Mouse (Mus musculus): ENCODE results near the gene Stxbp2. TPM values are rescaled to one million over a fixed set of nuclear protein-coding genes. Genes with fewer than 3 reads are reported as not detected.

Stxbp2 gene
- polyA plus RNA-seq, 1 experiment from 2014 or later, result 102 TPM

DNA sequence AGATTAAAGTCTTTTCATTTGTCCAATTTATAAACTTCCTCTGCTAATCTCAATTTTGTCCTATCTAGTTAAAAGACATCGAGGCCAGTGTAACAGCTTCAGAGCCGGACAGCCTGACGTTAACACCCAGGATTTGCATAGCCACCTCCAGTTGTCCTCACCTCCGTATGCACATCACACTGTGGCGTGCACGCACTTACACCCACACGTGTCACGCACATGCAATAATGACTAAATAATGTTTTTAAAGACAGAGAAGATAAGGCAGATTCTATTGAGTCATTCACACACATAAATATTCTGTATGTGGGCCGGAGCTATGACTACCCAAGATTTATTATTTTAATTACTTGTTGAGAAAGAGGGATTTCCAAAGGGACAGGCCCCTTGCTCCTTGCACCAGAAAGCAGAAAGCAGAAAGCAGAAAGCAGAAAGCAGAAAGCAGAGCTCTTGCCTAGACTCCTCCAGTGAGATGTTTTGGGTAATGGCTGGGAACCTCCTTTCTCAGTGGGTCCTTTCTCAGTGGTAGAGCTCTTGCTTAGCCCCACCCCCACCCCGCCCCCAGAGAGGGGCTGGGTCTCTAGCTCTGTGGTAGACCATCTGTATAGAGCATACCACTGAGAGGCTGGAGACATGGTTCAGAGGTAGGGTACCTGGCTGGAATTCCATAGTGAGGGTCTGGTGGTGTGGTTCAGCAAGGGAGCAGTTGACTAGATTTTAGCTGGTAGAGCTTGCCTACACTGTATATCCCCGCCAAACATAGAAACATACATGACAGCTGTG, 24.2 kb downstream of the Stxbp2 start:
- Histone ChIP-seq H3K4me1 (ENCODE audit: insufficient read depth, low read length) (no peaks in the 10 kb centered on the region), H3K27me3 (ENCODE audit: insufficient read depth, low read length) (no peaks in the 10 kb centered on the region), H3K36me3 (ENCODE audit: insufficient read depth, low read length) (no peaks in the 10 kb centered on the region), H3K9me3 (ENCODE audit: low read length) (no peaks in the 10 kb centered on the region), H3K4me3 (ENCODE audit: low read length) (no peak overlapping the region), H3K27ac (ENCODE audit: low read length) (no peak overlapping the region), H3K9ac (replicated peaks; ENCODE audit: low read length) (no peak overlapping the region), H3K4me2 (replicated peaks; ENCODE audit: low read depth, low read length) (no peak overlapping the region)
- 0 out of 2 replicates have a peak, but pooled peaks have one; percentile 29 for ATAC-seq (ENCODE audit: low FRiP score, low TSS enrichment)
- 71% methylated on average over 11 of the region's 11 CpGs for WGBS

DNA sequence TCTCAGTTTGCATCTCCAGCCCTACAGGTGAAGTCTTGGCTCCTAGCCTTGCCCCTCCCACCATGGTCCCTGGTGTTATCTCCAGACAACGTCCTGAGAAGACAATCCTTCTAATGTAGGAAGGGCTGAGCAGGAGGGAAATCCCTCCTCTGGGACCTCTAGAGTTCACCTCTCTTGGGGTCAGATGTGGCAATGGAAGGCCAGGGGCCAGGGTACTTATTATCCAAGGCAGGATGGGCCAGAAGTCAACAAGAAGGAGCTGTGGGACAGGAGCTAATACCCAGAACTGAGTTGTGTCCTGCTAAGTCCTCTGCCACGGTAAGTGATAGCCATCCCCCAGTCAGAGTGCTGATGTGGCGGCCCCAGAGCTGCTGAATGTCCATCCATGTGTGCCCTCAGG, 24.8 kb downstream of the Stxbp2 start, which contains the start of gene Retn:
Retn (plus strand) TSS at position 245 of the 400 bp plus-strand sequence.
- no peak within 1 kb of the TSS for H3K9ac ChIP-seq (replicated peaks; ENCODE audit: low read length)
- H3K9me3 ChIP-seq (ENCODE audit: low read length), result no peaks in the 10 kb centered on the region
- H3K4me3 ChIP-seq (ENCODE audit: low read length), result no peak within 1 kb of the TSS
- peak; percentile 49 for ATAC-seq (ENCODE audit: low FRiP score, low TSS enrichment)
- H3K27me3 ChIP-seq (ENCODE audit: insufficient read depth, low read length), result no peaks in the 10 kb centered on the region
- no peak within 1 kb of the TSS for H3K27ac ChIP-seq (ENCODE audit: low read length)
- H3K36me3 ChIP-seq (ENCODE audit: insufficient read depth, low read length), result no peaks in the 10 kb centered on the region
- no peak within 1 kb of the TSS for H3K4me2 ChIP-seq (replicated peaks; ENCODE audit: low read depth, low read length)
- 72% methylated on average over 3 of the region's 3 CpGs for WGBS
- H3K4me1 ChIP-seq (ENCODE audit: insufficient read depth, low read length), result no peaks in the 10 kb centered on the region

DNA sequence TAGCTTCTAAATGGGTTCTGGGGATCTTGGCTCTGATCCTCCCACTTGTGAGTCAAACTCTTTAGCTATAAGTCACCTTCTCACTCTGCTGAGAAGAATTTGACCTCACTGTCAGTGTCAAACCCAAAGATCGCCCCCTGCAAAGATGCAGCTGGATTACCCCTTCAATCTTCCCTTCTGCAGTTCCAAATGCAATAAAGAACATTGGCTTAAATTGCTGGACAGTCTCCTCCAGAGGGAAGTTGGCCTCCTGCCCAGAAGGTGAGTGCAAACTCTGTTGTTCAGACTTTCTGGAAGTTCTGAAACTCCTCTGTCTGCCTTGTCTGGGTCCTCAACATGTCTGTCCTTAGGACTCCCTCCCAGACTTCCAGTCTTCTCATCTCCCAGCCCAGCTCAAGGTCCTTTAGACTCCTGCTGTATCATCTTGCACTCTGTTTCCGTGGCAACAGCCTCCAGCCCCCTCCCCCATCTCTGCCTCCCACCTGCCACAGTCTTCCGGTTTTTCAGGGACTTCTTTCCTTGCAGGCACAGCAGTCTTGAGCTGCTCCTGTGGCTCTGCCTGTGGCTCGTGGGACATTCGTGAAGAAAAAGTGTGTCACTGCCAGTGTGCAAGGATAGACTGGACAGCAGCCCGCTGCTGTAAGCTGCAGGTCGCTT, 26.1 kb downstream of the Stxbp2 start:
- Histone ChIP-seq H3K4me1 (ENCODE audit: insufficient read depth, low read length) (no peaks in the 10 kb centered on the region), H3K9ac (replicated peaks; ENCODE audit: low read length) (no peak overlapping the region), H3K36me3 (ENCODE audit: insufficient read depth, low read length) (no peaks in the 10 kb centered on the region), H3K4me3 (ENCODE audit: low read length) (no peak overlapping the region), H3K27ac (ENCODE audit: low read length) (no peak overlapping the region), H3K27me3 (ENCODE audit: insufficient read depth, low read length) (no peaks in the 10 kb centered on the region), H3K4me2 (replicated peaks; ENCODE audit: low read depth, low read length) (no peak overlapping the region), H3K9me3 (ENCODE audit: low read length) (no peaks in the 10 kb centered on the region)
- WGBS, result 8% methylated on average over 7 of the region's 7 CpGs
- ATAC-seq (ENCODE audit: low FRiP score, low TSS enrichment), result peak; percentile 71; the same call in 1 of the 2 replicates

DNA sequence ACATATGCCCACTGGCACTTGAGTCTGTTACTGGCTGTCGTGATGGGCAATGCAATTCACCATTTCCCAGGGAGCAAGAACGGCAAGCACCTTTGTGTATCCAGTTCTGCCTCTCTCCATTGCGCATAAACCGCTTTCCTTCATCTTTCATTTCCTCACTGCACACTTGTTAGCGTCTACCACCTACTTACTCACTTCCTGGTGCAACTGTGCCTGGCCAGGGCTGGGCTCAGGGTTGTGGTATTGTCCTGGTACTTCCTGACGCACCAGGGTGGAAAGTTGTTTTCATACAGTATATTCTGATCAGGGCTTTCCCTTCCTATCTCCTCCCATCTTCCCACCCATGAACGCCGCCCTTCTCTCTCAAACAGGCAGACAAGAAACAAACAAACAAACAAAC, 30.1 kb downstream of the Stxbp2 start:
- no peaks in the 10 kb centered on the region for H3K4me1 ChIP-seq (ENCODE audit: insufficient read depth, low read length)
- H3K36me3 ChIP-seq (ENCODE audit: insufficient read depth, low read length), result no peaks in the 10 kb centered on the region
- H3K27me3 ChIP-seq (ENCODE audit: insufficient read depth, low read length), result no peaks in the 10 kb centered on the region
- H3K9me3 ChIP-seq (ENCODE audit: low read length), result no peaks in the 10 kb centered on the region
- H3K4me2 ChIP-seq (replicated peaks; ENCODE audit: low read depth, low read length), result no peak overlapping the region
- 86% methylated on average over 8 of the region's 8 CpGs for WGBS
- no peak overlapping the region for H3K4me3 ChIP-seq (ENCODE audit: low read length)
- no peak overlapping the region for H3K27ac ChIP-seq (ENCODE audit: low read length)
- no peak for ATAC-seq (ENCODE audit: low FRiP score, low TSS enrichment)
- no peak overlapping the region for H3K9ac ChIP-seq (replicated peaks; ENCODE audit: low read length)

DNA sequence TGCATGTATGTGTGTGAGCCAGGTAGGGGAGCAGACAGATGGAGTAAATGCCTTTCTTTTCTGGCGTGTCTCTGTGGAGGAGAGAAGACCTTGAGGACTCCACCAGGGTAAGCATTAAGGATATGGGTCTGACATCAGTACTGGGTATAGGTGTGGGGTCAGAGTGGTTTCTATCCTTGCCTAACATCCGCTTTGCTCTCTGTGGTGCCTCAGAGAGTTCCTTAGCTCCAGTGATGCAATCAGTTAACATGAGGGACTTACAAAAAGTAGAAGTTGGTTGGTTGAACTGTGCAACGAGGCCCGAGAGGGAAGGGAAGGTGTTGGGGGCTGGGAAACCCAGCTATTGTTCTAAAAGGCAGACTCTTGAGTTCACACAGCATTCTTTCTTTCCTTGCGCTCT, 33.6 kb downstream of the Stxbp2 start:
- 64% methylated on average over 5 of the region's 5 CpGs for WGBS
- H3K36me3 ChIP-seq (ENCODE audit: insufficient read depth, low read length), result no peaks in the 10 kb centered on the region
- H3K27me3 ChIP-seq (ENCODE audit: insufficient read depth, low read length), result no peaks in the 10 kb centered on the region
- no peak overlapping the region for H3K4me2 ChIP-seq (replicated peaks; ENCODE audit: low read depth, low read length)
- H3K27ac ChIP-seq (ENCODE audit: low read length), result no peak overlapping the region
- no peak for ATAC-seq (ENCODE audit: low FRiP score, low TSS enrichment)
- H3K9ac ChIP-seq (replicated peaks; ENCODE audit: low read length), result no peak overlapping the region
- no peaks in the 10 kb centered on the region for H3K4me1 ChIP-seq (ENCODE audit: insufficient read depth, low read length)
- no peaks in the 10 kb centered on the region for H3K9me3 ChIP-seq (ENCODE audit: low read length)
- no peak overlapping the region for H3K4me3 ChIP-seq (ENCODE audit: low read length)

DNA sequence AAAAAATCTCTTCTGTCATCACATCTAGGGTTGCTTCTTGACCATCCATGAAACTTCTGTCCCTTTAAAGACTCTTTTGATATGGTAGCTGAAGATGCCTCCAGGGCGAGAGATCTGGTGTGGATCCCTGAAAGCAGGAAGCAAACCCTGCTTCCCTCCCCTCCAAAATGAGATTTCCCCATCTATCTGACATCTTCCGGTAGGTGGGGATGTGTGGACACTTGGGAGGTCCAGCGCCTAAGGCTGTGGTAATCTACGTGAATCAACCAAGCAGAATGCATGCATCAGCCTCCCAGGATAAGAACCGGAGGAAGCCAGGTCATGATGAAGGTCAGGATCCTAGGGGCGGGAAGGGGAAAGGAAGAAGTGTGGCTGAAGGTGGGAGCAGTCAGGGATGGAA, 34.8 kb downstream of the Stxbp2 start, which contains the start of gene Mcemp1:
Mcemp1 (plus strand) TSS at position 248 of the 400 bp plus-strand sequence.
- no peak for ATAC-seq (ENCODE audit: low FRiP score, low TSS enrichment)
- Histone ChIP-seq H3K9ac (replicated peaks; ENCODE audit: low read length) (no peak within 1 kb of the TSS), H3K4me1 (ENCODE audit: insufficient read depth, low read length) (no peaks in the 10 kb centered on the region), H3K36me3 (ENCODE audit: insufficient read depth, low read length) (no peaks in the 10 kb centered on the region), H3K4me2 (replicated peaks; ENCODE audit: low read depth, low read length) (no peak within 1 kb of the TSS), H3K9me3 (ENCODE audit: low read length) (no peaks in the 10 kb centered on the region), H3K27ac (ENCODE audit: low read length) (no peak within 1 kb of the TSS), H3K4me3 (ENCODE audit: low read length) (no peak within 1 kb of the TSS), H3K27me3 (ENCODE audit: insufficient read depth, low read length) (no peaks in the 10 kb centered on the region)
- WGBS, result 59% methylated on average over 6 of the region's 6 CpGs

DNA sequence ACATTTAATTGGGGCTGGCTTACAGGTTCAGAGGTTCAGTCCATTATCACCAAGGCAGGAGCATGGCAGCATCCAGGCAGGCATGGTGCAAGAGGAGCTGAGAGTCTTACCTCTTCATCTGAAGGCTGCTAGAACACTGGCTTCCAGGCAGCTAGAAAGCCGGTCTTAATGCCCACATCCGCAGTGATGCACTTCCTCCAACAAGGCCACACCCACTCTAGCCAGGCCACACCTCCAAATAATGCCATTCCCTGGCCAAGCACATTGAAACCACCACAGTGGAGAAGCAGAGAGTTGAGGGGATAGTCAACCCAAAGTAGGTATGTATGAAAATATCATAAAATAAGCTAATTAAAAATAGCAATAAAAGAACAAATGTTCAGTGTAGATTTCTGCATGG, 39.6 kb downstream of the Stxbp2 start:
- H3K27me3 ChIP-seq (ENCODE audit: insufficient read depth, low read length), result no peaks in the 10 kb centered on the region
- no peak for ATAC-seq (ENCODE audit: low FRiP score, low TSS enrichment)
- no peak overlapping the region for H3K4me2 ChIP-seq (replicated peaks; ENCODE audit: low read depth, low read length)
- H3K9ac ChIP-seq (replicated peaks; ENCODE audit: low read length), result no peak overlapping the region
- no peak overlapping the region for H3K27ac ChIP-seq (ENCODE audit: low read length)
- H3K9me3 ChIP-seq (ENCODE audit: low read length), result no peaks in the 10 kb centered on the region
- H3K36me3 ChIP-seq (ENCODE audit: insufficient read depth, low read length), result no peaks in the 10 kb centered on the region
- no peak overlapping the region for H3K4me3 ChIP-seq (ENCODE audit: low read length)
- WGBS, result 78% methylated on average over 2 of the region's 2 CpGs
- peaks cover 6% of the 10 kb centered on the region; the same call in 1 of the 2 replicates for H3K4me1 ChIP-seq (ENCODE audit: insufficient read depth, low read length)

DNA sequence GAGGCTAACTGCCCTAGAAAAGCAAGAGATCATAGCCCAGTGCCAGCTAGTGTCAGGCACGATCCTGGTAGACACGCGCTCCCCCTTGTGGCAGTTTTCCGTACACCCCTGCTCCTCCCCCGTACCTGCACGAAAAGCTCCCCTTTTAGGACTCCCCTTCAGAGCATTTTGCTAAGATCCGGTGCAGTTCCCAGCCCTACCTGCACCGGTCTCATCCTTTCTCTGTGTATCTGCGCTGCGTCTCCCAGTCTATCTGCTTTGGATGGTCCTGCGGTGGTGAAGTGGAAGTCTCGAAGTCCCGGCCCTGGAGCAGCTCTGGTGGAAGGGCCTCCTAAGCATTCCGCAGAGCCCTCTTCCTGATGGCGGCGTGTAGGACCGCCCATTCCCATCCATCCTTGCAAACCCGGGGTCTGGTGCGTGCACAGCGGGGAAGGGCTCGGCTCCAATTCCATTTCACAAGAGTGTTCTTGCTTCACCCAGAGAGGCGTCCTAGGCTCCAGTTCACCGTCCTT, 41.3 kb downstream of the Stxbp2 start, which contains the start of gene Fcor:
Fcor (minus strand) TSS at position 383 of the 512 bp plus-strand sequence.
- peak; percentile 81 for ATAC-seq (ENCODE audit: low FRiP score, low TSS enrichment)
- Histone ChIP-seq H3K9me3 (ENCODE audit: low read length) (no peaks in the 10 kb centered on the region), H3K27ac (ENCODE audit: low read length) (peak within 1 kb of the TSS; percentile 46; the same call in 1 of the 2 replicates), H3K4me2 (replicated peaks; ENCODE audit: low read depth, low read length) (peak within 1 kb of the TSS; percentile 68), H3K9ac (replicated peaks; ENCODE audit: low read length) (peak within 1 kb of the TSS; percentile 78), H3K27me3 (ENCODE audit: insufficient read depth, low read length) (no peaks in the 10 kb centered on the region), H3K4me3 (ENCODE audit: low read length) (peak within 1 kb of the TSS; percentile 63), H3K4me1 (ENCODE audit: insufficient read depth, low read length) (peaks cover 11% of the 10 kb centered on the region; the same call in 1 of the 2 replicates), H3K36me3 (ENCODE audit: insufficient read depth, low read length) (no peaks in the 10 kb centered on the region)
- WGBS, result under 1% methylated on average over 23 of the region's 23 CpGs

DNA sequence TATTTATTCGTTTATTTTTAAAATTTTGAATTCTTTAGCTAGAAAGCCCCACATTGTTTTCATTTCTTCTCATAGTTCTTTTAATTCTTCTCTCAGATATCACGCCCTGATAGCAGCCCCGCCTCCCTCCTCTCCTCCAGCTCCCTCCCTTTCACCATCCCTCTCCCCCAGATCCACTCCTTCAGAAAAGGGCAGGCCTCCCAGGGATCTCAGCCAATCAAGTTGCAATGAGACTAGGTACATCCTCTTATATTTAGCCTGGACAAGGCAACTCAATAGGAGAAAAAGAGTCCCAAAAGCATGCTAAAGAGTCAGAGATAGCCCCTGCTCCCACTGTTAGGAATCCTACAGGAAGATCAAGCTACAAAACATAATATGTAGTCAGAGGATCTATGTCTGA, 43.9 kb downstream of the Stxbp2 start:
- ATAC-seq (ENCODE audit: low FRiP score, low TSS enrichment), result no peak
- Histone ChIP-seq H3K4me3 (ENCODE audit: low read length) (no peak overlapping the region), H3K4me1 (ENCODE audit: insufficient read depth, low read length) (peaks cover 22% of the 10 kb centered on the region), H3K9ac (replicated peaks; ENCODE audit: low read length) (no peak overlapping the region), H3K27me3 (ENCODE audit: insufficient read depth, low read length) (no peaks in the 10 kb centered on the region), H3K36me3 (ENCODE audit: insufficient read depth, low read length) (peaks cover 12% of the 10 kb centered on the region), H3K27ac (ENCODE audit: low read length) (no peak overlapping the region), H3K4me2 (replicated peaks; ENCODE audit: low read depth, low read length) (no peak overlapping the region), H3K9me3 (ENCODE audit: low read length) (no peaks in the 10 kb centered on the region)
- 55% methylated on average over 3 of the region's 3 CpGs for WGBS
